Mouse (Mus musculus): ENCODE measurements around the gene Rpl14. TPM values are rescaled to one million over a fixed set of nuclear protein-coding genes. Genes with fewer than 3 reads are reported as not detected.

The Rpl14 gene
- total RNA-seq, 2 experiments from 2014 or later, result 263 to 301 TPM

DNA sequence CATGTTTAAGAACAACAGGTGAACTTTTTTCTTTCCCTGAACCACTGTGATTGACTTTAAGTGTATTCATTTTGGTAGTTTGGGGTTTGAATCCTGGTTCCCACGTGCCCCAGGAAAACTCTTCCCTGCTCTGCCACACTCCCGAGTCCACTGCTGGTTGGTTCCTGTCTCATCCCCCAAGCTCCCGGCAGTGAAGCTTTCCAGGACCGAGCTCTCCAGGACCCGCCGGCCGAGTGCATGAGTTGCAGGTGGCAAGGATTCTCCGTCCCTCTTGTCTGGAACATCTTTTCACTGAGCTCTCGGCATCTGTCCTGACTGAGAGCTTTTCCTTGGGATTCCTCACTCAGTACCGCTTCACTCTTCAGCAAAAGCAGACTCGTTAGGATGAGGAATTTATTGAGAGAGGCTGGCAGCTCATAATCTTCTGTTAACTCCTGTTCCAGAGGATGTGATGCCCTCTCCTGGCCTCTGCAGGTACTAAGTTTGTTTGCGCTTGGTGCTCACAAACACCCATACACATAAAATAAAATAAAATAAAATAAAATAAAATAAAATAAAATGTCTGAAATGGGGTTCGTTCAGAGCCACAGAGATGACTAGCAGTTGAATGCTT lies 1.4 kb upstream of the Rpl14 start:
- DNase-seq (ENCODE audit: low spot score in 2 of 2), result no peak
- intact Hi-C loops (cut with DNase I), result loop anchor here (2.0 to 10.0 kb wide), 2 partner anchors 73 to 135 kb away; no protein-coding TSS in a partner anchor

DNA sequence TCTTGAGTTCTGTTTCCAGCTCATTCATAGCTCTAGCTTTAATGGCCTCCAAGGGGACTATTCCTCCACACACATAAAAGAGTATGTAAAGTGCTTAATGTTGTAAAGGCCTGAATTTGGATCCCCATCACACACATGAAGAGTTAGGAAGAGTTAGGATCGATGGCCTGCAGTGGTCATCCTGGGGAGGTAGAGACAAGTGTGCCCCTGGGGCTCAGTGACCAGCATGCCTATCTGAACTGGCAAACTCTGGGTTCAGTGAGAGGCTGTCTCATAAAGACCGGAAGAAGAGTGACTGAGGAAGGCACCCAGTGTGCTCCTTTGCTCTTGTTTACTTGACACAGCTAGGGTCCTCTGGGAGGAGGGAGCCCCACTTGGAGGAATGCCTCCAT lies 914 bp upstream of the Rpl14 start:
- intact Hi-C loops (cut with DNase I), result loop anchor here (2.0 to 10.0 kb wide), 2 partner anchors 74 to 136 kb away; no protein-coding TSS in a partner anchor
- no peak for DNase-seq (ENCODE audit: low spot score in 2 of 2)

DNA sequence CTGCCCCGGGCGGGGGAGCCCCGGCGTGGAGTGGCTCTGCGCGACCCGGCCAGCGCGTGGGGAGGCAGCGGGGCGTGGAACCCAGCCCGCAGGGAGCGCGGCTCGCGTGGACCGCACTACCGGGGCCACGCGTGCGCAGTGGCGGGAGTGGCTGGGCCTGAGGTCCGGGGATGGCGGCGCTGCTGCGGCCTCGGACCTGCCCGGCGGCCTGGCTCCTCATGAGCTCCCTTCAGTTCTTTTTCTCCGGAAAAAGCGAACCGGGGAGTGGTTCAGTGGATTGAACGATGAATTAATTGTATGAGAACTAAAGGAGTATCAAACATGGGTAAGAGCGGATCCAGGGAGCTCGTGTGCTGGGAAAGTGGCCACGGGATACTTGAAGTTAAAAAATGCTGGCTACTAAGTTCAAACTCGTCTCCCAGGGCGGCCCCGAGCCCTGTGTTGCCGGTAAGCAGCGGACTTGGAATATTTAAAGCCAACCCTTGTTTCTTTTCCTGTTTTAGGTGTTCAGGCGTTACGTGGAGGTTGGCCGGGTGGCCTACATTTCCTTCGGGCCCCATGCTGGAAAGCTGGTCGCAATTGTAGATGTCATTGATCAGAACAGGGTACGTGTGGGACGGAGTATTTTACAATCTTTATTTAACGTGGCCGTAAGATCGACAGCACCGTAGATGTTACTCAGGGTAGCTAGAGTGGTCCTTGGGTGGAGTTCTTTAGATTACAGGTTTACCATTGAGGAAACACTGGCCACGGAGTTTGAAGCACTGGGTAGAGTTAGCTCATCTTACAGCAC lies 545 bp downstream of the Rpl14 start:
- DNase-seq (ENCODE audit: low spot score in 2 of 2), result no peak
- intact Hi-C loops (cut with DNase I), result loop anchor here (2.0 to 10.0 kb wide), 2 partner anchors 75 to 137 kb away; no protein-coding TSS in a partner anchor

DNA sequence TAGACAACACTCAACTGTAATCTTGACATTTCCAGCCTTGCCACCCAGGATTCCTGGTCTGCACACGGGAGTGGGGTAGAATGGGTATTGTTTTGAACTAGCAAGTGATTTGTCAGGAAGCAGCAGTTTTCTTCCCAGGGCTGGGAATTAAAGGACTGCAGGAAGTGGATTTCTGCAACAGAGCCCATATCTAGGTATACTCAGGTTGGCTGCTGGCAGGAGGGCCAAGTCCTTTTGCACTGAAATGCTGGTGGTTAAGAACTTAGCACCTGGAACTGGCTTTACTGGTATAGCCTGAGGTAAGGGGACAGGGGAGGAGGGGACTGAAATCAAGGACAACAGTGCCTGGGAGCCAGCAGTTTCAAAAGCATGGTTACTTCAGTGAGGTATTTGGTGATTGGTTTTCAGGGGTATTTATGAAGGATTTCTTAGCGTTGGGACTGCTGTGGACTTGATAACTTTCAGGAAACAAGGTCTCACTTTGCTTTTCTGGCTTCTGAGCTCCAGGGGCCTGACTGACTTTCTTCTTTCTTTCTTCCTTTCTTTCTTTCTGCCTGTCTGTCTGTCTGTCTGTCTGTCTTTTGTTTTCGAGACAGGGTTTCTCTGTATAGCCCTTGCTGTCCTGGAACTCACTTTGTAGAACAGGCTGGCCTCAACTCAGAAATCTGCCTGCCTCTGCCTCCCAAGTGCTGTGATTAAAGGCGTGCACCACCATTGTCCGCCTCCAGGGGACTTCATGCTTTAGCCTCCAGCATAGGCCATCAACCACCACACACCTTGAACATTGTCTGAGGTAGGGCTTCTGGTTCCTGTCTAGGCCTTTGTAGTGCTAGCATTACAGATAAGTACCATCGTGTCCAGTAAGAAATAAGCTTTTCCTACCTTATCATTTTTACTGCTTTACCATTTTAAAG lies 4.8 kb downstream of the Rpl14 start:
- no peak for DNase-seq (ENCODE audit: low spot score in 2 of 2)
- intact Hi-C loops (cut with DNase I), result loop anchor here (10.0 kb wide), 1 partner anchor 141 kb away; no protein-coding TSS in a partner anchor

DNA sequence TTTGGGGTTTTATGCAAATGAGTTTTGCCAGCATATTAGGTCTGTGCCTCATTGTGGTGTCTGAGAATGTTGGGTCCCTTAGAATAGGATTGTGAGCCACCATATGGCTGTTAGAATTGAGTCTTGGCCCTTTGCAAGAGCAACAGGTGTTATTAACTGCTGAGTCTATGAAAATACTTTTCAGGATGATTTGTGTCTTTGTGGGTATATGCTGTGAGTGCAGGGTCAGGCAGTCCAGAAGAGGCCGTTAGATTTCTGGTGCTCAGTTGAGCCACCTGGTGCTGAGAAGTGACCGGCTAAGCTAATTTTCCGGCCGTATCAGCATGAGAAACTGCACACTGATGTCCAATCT lies 5.4 kb downstream of the Rpl14 start:
- intact Hi-C loops (cut with DNase I), result loop anchor here (10.0 kb wide), 1 partner anchor 142 kb away; no protein-coding TSS in a partner anchor
- no peak for DNase-seq (ENCODE audit: low spot score in 2 of 2)

DNA sequence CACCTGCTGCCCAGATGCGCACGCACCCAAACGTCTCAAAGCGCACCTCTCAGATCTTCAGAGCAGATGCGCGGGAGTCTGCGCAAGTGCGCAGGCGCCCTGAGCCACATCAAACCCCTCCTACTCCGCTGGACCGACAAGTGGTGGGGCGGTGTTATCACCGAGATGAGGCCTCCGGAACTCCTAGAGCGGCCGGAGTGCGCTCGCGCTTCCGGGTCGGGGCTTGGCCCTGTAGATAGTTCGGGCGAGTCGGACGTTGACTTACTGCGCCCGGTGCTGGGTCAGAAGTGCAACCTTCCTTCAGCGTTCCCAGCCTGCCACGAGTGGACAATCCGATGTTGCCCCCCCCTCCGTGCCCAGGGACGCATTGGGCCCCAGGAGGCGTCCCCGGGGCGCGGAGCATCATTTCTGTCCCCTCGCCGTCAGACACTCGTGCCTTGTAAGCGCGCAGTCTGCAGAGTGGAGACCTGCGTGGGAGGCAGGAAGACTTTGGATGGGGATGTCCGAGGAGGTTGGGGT lies 5.9 kb downstream of the Rpl14 start:
- peak; percentile 81 to 84 for DNase-seq (ENCODE audit: low spot score in 2 of 2)
- intact Hi-C loops (cut with DNase I), result loop anchor here (10.0 kb wide), 1 partner anchor 142 kb away; no protein-coding TSS in a partner anchor

DNA sequence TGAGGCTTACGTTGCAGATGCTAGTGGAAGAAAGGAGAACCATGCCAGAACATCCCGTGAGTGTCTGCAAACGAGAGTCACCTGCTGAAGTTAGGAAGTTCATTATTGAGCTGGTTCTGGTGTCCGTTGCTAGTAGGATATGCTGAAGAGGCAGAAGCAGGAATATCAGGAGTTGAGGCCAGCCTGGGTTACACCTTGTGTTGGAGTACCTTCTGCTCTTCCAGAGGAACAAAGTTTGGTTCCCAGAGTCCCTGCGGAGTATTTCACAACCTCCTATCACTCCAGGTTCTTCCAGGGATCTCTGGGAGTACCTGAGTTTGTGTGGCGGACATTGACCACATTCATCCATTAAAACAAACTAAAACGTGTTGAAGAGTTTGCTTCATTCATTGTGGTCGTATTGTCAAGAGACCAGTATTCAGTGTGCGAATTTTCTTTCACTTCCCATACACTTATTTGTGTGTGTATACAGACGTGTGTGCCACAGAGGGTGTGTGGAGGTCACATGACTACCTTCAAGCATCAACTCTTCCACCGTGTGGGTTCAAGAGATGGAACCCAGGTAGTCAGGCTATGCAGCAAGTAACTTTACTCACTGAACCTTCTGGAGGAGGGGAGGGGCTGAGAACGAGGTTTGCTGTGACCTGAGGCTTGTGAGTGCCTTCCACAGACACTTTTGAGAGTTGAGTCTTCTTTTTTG lies 6.6 kb downstream of the Rpl14 start:
- DNase-seq (ENCODE audit: low spot score in 2 of 2), result no peak
- intact Hi-C loops (cut with DNase I), result loop anchor here (10.0 kb wide), 1 partner anchor 143 kb away; no protein-coding TSS in a partner anchor

DNA sequence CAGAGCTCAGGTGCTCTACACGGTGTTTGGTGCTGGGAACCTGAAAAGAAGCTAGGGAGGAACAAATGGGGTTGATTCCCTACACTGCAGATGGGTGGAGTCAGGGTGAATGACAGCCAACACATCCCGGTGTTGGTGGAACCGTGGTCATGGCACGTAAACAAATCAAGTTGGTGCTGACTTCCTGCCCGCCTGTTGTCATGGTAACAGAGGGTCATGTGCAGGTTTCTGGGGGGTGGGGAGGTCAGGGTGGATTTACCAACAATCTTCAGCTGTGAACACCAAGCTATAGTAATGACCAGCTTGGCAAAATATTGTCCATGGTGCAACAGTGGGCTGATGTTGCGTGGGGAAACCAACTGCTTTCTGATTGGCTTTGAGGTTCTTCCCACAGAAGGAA lies 7.5 kb downstream of the Rpl14 start:
- intact Hi-C loops (cut with DNase I), result loop anchor here (10.0 kb wide), 1 partner anchor 144 kb away; no protein-coding TSS in a partner anchor
- no peak for DNase-seq (ENCODE audit: low spot score in 2 of 2)

GRCm38 (mm10) chr9:120579808-120580207 lies 8.6 kb downstream of the Rpl14 start:
- intact Hi-C loops (cut with DNase I), result loop anchor here (10.0 kb wide), 1 partner anchor 145 kb away; no protein-coding TSS in a partner anchor
- DNase-seq (ENCODE audit: low spot score in 2 of 2), result no peak

- no peak for DNase-seq (ENCODE audit: low spot score in 2 of 2)
- intact Hi-C loops (cut with DNase I), result no loop called here
Measured at GRCm38 (mm10) chr9:120581941-120582618, 10.8 kb downstream of the Rpl14 start.

- intact Hi-C loops (cut with DNase I), result no loop called here
- peak; percentile 78 to 84 for DNase-seq (ENCODE audit: low spot score in 2 of 2)
Measured at GRCm38 (mm10) chr9:120582619-120583308, 11.5 kb downstream of the Rpl14 start.

DNA sequence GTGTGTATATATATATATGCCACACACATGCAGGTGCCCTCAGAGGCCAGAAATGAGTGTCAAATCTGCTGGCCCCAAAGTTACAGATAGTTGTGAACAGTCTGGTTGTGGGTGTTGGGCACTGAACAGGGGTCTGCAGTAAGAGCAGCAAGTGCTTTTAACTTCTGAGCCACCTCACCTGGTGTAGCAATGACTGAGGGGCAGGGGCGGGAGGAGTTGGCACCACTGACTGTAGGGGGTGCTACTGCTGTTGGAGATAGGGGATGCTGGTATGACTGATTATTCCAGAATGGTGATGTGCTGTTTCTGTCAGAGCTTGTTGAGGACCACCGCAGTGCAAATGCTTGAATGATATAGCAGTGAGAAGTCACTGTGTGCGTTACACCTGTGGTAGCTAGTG lies 12.1 kb downstream of the Rpl14 start:
- no peak for DNase-seq (ENCODE audit: low spot score in 2 of 2)
- intact Hi-C loops (cut with DNase I), result no loop called here

GRCm38 (mm10) chr9:120586546-120586945 lies 15.3 kb downstream of the Rpl14 start:
- intact Hi-C loops (cut with DNase I), result loop anchor here (2.0 kb wide), 1 partner anchor 84 kb away; no protein-coding TSS in a partner anchor
- peak; percentile 39 to 55 for DNase-seq (ENCODE audit: low spot score in 2 of 2)

DNA sequence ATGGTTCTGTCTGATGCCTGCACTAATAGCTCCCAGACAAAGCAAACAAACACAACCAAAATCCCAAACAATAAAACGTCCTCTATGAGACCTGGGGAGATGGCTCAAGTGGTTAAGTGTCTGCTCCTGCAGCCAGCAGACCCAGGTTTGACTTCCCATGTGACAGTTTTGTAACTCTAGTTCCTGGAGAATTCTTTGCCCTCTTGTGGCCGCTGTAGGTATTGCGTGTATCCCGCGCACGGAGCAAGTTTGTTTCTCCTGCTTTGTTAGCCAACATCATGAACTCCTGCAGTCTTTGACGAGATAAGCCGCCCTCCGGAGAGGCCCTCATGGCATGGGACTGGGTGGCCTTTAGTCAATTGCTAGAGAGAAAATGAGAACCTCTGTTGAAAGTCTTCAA lies 20.2 kb downstream of the Rpl14 start:
- DNase-seq (ENCODE audit: low spot score in 2 of 2), result peak; percentile 46 to 57
- intact Hi-C loops (cut with DNase I), result no loop called here

DNA sequence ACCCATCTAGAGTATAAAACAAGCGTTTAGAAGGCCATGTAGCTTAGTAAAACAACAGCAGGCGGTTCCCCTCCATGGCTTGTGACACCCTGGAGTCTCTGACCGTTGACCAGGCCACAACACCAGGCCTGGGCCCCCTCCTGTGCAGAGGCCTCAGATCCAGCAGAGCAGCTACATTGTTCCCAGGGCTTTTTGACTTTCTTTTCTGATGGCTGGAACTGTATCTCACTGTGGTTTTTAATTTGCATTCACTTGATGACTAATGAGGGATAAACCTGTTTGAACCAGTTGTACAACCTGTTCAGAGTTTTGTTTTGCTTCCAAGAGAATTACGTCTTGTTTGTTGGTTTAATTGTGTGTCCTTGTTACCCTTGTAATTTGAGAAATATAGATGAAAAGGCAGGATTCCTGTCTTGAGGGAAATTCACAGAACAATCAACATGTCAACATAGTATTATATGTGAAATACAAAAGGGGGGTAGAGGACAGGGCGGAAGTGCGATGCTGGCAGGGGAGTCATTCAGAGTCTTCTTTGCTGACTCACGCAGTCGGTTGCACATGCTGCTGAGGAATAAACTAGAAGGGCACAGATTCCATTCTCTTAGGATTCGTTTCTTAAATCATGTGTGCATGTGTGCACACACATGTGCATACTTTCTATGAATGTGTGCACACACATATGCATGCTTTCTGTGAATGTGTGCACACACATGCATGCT lies 22.3 kb downstream of the Rpl14 start:
- intact Hi-C loops (cut with DNase I), result no loop called here
- no peak for DNase-seq (ENCODE audit: low spot score in 2 of 2)

- no peak for DNase-seq (ENCODE audit: low spot score in 2 of 2)
- intact Hi-C loops (cut with DNase I), result no loop called here
Measured at GRCm38 (mm10) chr9:120594839-120595238, 23.6 kb downstream of the Rpl14 start.

DNA sequence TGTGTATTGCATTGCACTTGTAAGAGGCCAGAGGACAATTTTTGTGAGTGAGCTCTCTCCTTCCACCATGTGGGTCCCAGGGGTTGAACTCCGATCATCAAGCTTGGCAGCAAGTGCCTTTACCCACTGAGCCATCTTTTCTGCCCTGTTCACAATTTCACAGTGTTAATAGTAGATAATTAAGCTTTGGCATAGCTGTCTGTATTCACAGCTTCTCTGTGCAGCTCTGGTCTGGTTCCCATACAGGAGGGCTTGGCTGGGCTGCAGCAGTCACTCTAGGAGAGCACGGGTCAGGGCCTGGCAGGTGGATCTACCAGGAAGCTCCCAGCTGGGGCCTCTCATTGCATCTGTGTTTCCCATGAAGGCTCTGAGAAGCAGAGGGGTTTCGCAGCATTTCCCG lies 24.1 kb downstream of the Rpl14 start:
- intact Hi-C loops (cut with DNase I), result no loop called here
- no peak for DNase-seq (ENCODE audit: low spot score in 2 of 2)
